ENCODE assay signal across 26 mouse cellular contexts in the genomic region with DNA sequence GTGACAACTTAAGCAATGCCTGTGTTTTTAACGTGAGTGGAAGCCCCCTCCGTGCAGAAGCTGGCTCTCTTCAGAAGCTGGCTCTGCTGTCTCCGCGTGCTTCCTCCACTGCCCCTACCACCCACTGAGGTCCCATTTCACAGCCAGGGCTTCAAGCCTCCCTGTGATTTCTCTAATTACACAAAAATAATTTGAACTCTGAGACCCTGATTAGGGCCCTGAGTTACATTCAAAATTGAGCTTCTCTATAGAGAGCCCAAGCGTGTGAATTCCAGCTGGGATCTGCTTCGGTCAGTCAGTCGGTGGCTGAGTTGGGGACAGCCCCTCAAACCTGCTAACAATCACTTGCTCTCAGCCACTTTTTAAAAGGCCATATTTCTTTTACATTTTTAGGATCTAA. TPM values are rescaled to one million over a fixed set of nuclear protein-coding genes. Genes with fewer than 3 reads are reported as not detected.
DNase-seq lines count a peak whose midpoint lies in the region; ATAC-seq and TF ChIP-seq lines count a peak whose summit lies in the region.
"Had no signal": no experiment of that assay in that cellular context is flagged by ENCODE, and none has a peak within 500 bp of the region (broad histone marks: within the 10 kb centered on the region; RNA-seq: fewer than 3 reads in every experiment).

No protein-coding gene starts in this region.

- H3K4me1 ChIP-seq in midbrain, embryonic 10.5 days, result no peaks in the 10 kb centered on the region
- no peaks in the 10 kb centered on the region; the same call in 1 of the 2 replicates for H3K4me1 ChIP-seq in midbrain, postnatal 0 days (ENCODE audit: insufficient read depth, low read length)
- H3K4me1 ChIP-seq in limb, embryonic 11.5 days (ENCODE audit: control insufficient read depth, insufficient read depth, low read length), result peaks cover 10% of the 10 kb centered on the region; the same call in 1 of the 2 replicates
- H3K4me1 ChIP-seq: embryonic facial prominence, embryonic 12.5 days had no signal

- TF ChIP-seq CTCF in midbrain, postnatal 0 days (IDR thresholded peaks at IDR 0.05), result no peak

- H3K4me2 ChIP-seq in midbrain, postnatal 0 days (ENCODE audit: low read depth, low read length, poor library complexity, severe bottlenecking), result no peak overlapping the region
- H3K4me2 ChIP-seq in limb, embryonic 11.5 days (ENCODE audit: low read depth, severe bottlenecking), result 0 out of 2 replicates have a peak overlapping the region, but pooled peaks have one; percentile 16
- H3K4me2 ChIP-seq: embryonic facial prominence, embryonic 12.5 days; heart, embryonic 11.5 days; heart, embryonic 15.5 days; hindbrain, embryonic 14.5 days had no signal

- no peaks in the 10 kb centered on the region for H3K9me3 ChIP-seq in midbrain, embryonic 10.5 days (replicated peaks)
- no peaks in the 10 kb centered on the region for H3K9me3 ChIP-seq in midbrain, postnatal 0 days (ENCODE audit: low read length)
- H3K9me3 ChIP-seq in limb, embryonic 11.5 days (ENCODE audit: control insufficient read depth, low read length), result no peaks in the 10 kb centered on the region
- H3K9me3 ChIP-seq: embryonic facial prominence, embryonic 12.5 days; G1E; heart, embryonic 15.5 days had no signal

- 1% methylated on average over 7 of the region's 7 CpGs for WGBS in midbrain, embryonic 10.5 days
- WGBS in midbrain, postnatal 0 days, result 2% methylated on average over 7 of the region's 7 CpGs
- WGBS in limb, embryonic 11.5 days, result 2% methylated on average over 7 of the region's 7 CpGs

- no peak overlapping the region for H3K27ac ChIP-seq in midbrain, embryonic 10.5 days (replicated peaks)
- no peak overlapping the region for H3K27ac ChIP-seq in midbrain, postnatal 0 days (ENCODE audit: low read depth, low read length)
- H3K27ac ChIP-seq in limb, embryonic 11.5 days (replicated peaks; ENCODE audit: low read depth, low read length), result no peak overlapping the region
- H3K27ac ChIP-seq: embryonic facial prominence, embryonic 12.5 days; gastrocnemius, adult 2 months; heart, embryonic 15.5 days; hindbrain, embryonic 14.5 days had no signal

- DNase-seq in embryo, embryonic 10.5 days (ENCODE audit: low spot score), result peak; percentile 45
- no peak for DNase-seq in embryo, embryonic 10 days (ENCODE audit: low spot score)
- DNase-seq in midbrain, embryonic 10.5 days (ENCODE audit: low spot score), result peak; percentile 28
- DNase-seq in midbrain, postnatal 0 days (ENCODE audit: low spot score), result no peak
- peak; percentile 56 for DNase-seq in limb, embryonic 11.5 days (ENCODE audit: low spot score)
- DNase-seq in gastrocnemius, postnatal 14 days, result no peak
- DNase-seq: adrenal gland, postnatal 10 days; B cell, adult 2 months; cerebellum, adult 11 months; cerebellum, adult 8-10 months; cerebellum, postnatal 14 days; gastrocnemius, adult 2 months; gastrocnemius, postnatal 36 days; heart, postnatal 14 days had no signal

- H3K4me3 ChIP-seq in midbrain, embryonic 10.5 days, result no peak overlapping the region
- H3K4me3 ChIP-seq in midbrain, postnatal 0 days (ENCODE audit: low read depth, low read length), result no peak overlapping the region
- H3K4me3 ChIP-seq in limb, embryonic 11.5 days (ENCODE audit: low read depth, low read length), result no peak overlapping the region
- H3K4me3 ChIP-seq: embryonic facial prominence, embryonic 12.5 days; gastrocnemius, adult 2 months; heart, embryonic 15.5 days had no signal

- peaks cover 100% of the 10 kb centered on the region for H3K27me3 ChIP-seq in midbrain, embryonic 10.5 days (ENCODE audit: low read depth, poor library complexity, severe bottlenecking)
- peaks cover 95% of the 10 kb centered on the region for H3K27me3 ChIP-seq in midbrain, postnatal 0 days (ENCODE audit: insufficient read depth, low read length)
- H3K27me3 ChIP-seq in limb, embryonic 11.5 days (ENCODE audit: control insufficient read depth, insufficient read depth, low read length), result peaks cover 65% of the 10 kb centered on the region

- no peaks in the 10 kb centered on the region for H3K36me3 ChIP-seq in midbrain, embryonic 10.5 days
- H3K36me3 ChIP-seq in midbrain, postnatal 0 days (ENCODE audit: insufficient read depth, low read length), result no peaks in the 10 kb centered on the region
- no peaks in the 10 kb centered on the region for H3K36me3 ChIP-seq in limb, embryonic 11.5 days (ENCODE audit: control insufficient read depth, insufficient read depth, low read length)
- H3K36me3 ChIP-seq: embryonic facial prominence, embryonic 12.5 days; G1E; heart, embryonic 15.5 days had no signal

- ATAC-seq in midbrain, postnatal 0 days (ENCODE audit: low FRiP score), result no peak
- no peak for ATAC-seq in limb, embryonic 11.5 days (ENCODE audit: insufficient number of reproducible peaks, low FRiP score, low TSS enrichment, low read depth)
- no peak for ATAC-seq in erythroid progenitor cell, adult 5-6 weeks (replicated peaks; ENCODE audit: low FRiP score, poor library complexity, severe bottlenecking)
- ATAC-seq: CD4-positive, CD25-positive, alpha-beta regulatory T cell, adult 4 months; forebrain, embryonic 14.5 days had no signal

- intact Hi-C loops in gastrocnemius, postnatal 14 days (cut with DNase I; ENCODE audit: low total_unique reads), result loop anchor here (2.0 kb wide), 1 partner anchor 306 kb away; no protein-coding TSS in a partner anchor

- no peak overlapping the region for H3K9ac ChIP-seq in midbrain, postnatal 0 days (replicated peaks; ENCODE audit: low read length, poor library complexity, severe bottlenecking)
- H3K9ac ChIP-seq in limb, embryonic 11.5 days (ENCODE audit: low read length), result no peak overlapping the region; the same call in 1 of the 2 replicates
- H3K9ac ChIP-seq: embryonic facial prominence, embryonic 12.5 days; heart, embryonic 15.5 days; hindbrain, embryonic 14.5 days had no signal

RNA-seq across cellular contexts. Expression of a gene that starts 7.7 kb away (rescaled TPM):
- polyA plus RNA-seq in midbrain, embryonic 10.5 days (2016; fragmentation: Nextera tagmentation; extraction: Ambion mirVana), result not detected in 2 replicates
- total RNA-seq in midbrain, postnatal 0 days (2014; rRNA removed), result not detected in 2 replicates
- polyA plus RNA-seq in midbrain, postnatal 0 days (2015; fragmentation: Nextera tagmentation; extraction: Ambion mirVana), result not detected in 2 replicates
- polyA plus RNA-seq in limb, embryonic 11.5 days (2014; fragmentation: Nextera tagmentation; extraction: Ambion mirVana), result 25.1 and 29.7 TPM in 2 replicates
- total RNA-seq in gastrocnemius, postnatal 14 days (2021), result 1 to 10 TPM in 1 of 2 experiments, under 1 TPM in 1; 0.24 to 1.7 TPM
- not detected in 2 replicates for total RNA-seq in erythroid progenitor cell, adult 5-6 weeks (2015; ENCODE audit: low replicate concordance)
- not detected in 2 replicates for total RNA-seq in erythroid progenitor cell, adult 5-6 weeks (2017; ENCODE audit: low replicate concordance)
- total RNA-seq: adrenal gland, postnatal 10 days; adrenal gland, postnatal 4 days; common myeloid progenitor, adult 5-6 weeks; G1E; heart, postnatal 14 days; hematopoietic stem cell, adult 5-6 weeks had no signal
- polyA plus RNA-seq: brain, embryonic 14.5 days; CD4-positive, CD25-positive, alpha-beta regulatory T cell, adult 4 months; embryonic facial prominence, embryonic 12.5 days; forebrain, embryonic 14.5 days; G1E; heart, embryonic 11.5 days; heart, embryonic 15.5 days; hindbrain, embryonic 14.5 days had no signal

RNA-seq across cellular contexts. Expression of a gene that starts 22.7 kb away (rescaled TPM):
- polyA plus RNA-seq in midbrain, embryonic 10.5 days (2016; fragmentation: Nextera tagmentation; extraction: Ambion mirVana), result not detected in 2 replicates
- not detected in 2 replicates for total RNA-seq in midbrain, postnatal 0 days (2014; rRNA removed)
- polyA plus RNA-seq in midbrain, postnatal 0 days (2015; fragmentation: Nextera tagmentation; extraction: Ambion mirVana), result not detected in 2 replicates
- polyA plus RNA-seq in limb, embryonic 11.5 days (2014; fragmentation: Nextera tagmentation; extraction: Ambion mirVana), result 66.3 and 78.0 TPM in 2 replicates
- total RNA-seq in gastrocnemius, postnatal 14 days (2021), result 1 to 10 TPM; 1.5 to 4.0 TPM
- not detected in 2 replicates for total RNA-seq in erythroid progenitor cell, adult 5-6 weeks (2015; ENCODE audit: low replicate concordance)
- not detected in 2 replicates for total RNA-seq in erythroid progenitor cell, adult 5-6 weeks (2017; ENCODE audit: low replicate concordance)
- total RNA-seq: adrenal gland, postnatal 10 days; common myeloid progenitor, adult 5-6 weeks; G1E; heart, postnatal 14 days; hematopoietic stem cell, adult 5-6 weeks had no signal
- polyA plus RNA-seq: brain, embryonic 14.5 days; CD4-positive, CD25-positive, alpha-beta regulatory T cell, adult 4 months; forebrain, embryonic 14.5 days; G1E; heart, embryonic 11.5 days; heart, embryonic 15.5 days; hindbrain, embryonic 14.5 days had no signal

RNA-seq across cellular contexts. Expression of a gene that starts 27.7 kb away (rescaled TPM):
- polyA plus RNA-seq in midbrain, embryonic 10.5 days (2016; fragmentation: Nextera tagmentation; extraction: Ambion mirVana), result 0.06 TPM in 1 of 2 replicates, not detected in the other
- total RNA-seq in midbrain, postnatal 0 days (2014; rRNA removed), result not detected in 2 replicates
- not detected in 2 replicates for polyA plus RNA-seq in midbrain, postnatal 0 days (2015; fragmentation: Nextera tagmentation; extraction: Ambion mirVana)
- 274 and 278 TPM in 2 replicates for polyA plus RNA-seq in limb, embryonic 11.5 days (2014; fragmentation: Nextera tagmentation; extraction: Ambion mirVana)
- total RNA-seq in gastrocnemius, postnatal 14 days (2021), result 10 to 100 TPM; 16.3 to 22.7 TPM
- not detected in 2 replicates for total RNA-seq in erythroid progenitor cell, adult 5-6 weeks (2015; ENCODE audit: low replicate concordance)
- total RNA-seq in erythroid progenitor cell, adult 5-6 weeks (2017; ENCODE audit: low replicate concordance), result 0.15 TPM in 1 of 2 replicates, not detected in the other
- total RNA-seq: heart, postnatal 14 days had no signal
- polyA plus RNA-seq: CD4-positive, CD25-positive, alpha-beta regulatory T cell, adult 4 months; forebrain, embryonic 14.5 days; G1E had no signal

RNA-seq across cellular contexts. Expression of a gene that starts 37.5 kb away (rescaled TPM):
- not detected in 2 replicates for polyA plus RNA-seq in midbrain, embryonic 10.5 days (2016; fragmentation: Nextera tagmentation; extraction: Ambion mirVana)
- not detected in 2 replicates for total RNA-seq in midbrain, postnatal 0 days (2014; rRNA removed)
- polyA plus RNA-seq in midbrain, postnatal 0 days (2015; fragmentation: Nextera tagmentation; extraction: Ambion mirVana), result not detected in 2 replicates
- polyA plus RNA-seq in limb, embryonic 11.5 days (2014; fragmentation: Nextera tagmentation; extraction: Ambion mirVana), result 86.7 and 90.5 TPM in 2 replicates
- total RNA-seq in gastrocnemius, postnatal 14 days (2021), result 1 to 10 TPM; 7.8 to 8.3 TPM
- total RNA-seq in erythroid progenitor cell, adult 5-6 weeks (2015; ENCODE audit: low replicate concordance), result 0.36 and 0.84 TPM in 2 replicates
- 4.5 TPM in 1 of 2 replicates, not detected in the other for total RNA-seq in erythroid progenitor cell, adult 5-6 weeks (2017; ENCODE audit: low replicate concordance)
- total RNA-seq: heart, postnatal 14 days had no signal
- polyA plus RNA-seq: brain, embryonic 14.5 days; embryonic facial prominence, embryonic 12.5 days; forebrain, embryonic 14.5 days; G1E had no signal

RNA-seq across cellular contexts. Expression of a gene that starts 45.0 kb away (rescaled TPM):
- polyA plus RNA-seq in midbrain, embryonic 10.5 days (2016; fragmentation: Nextera tagmentation; extraction: Ambion mirVana), result 0.15 and 0.29 TPM in 2 replicates
- total RNA-seq in midbrain, postnatal 0 days (2014; rRNA removed), result 1.0 and 2.2 TPM in 2 replicates
- polyA plus RNA-seq in midbrain, postnatal 0 days (2015; fragmentation: Nextera tagmentation; extraction: Ambion mirVana), result 0.85 and 1.0 TPM in 2 replicates
- polyA plus RNA-seq in limb, embryonic 11.5 days (2014; fragmentation: Nextera tagmentation; extraction: Ambion mirVana), result 3.8 and 5.1 TPM in 2 replicates
- not detected for total RNA-seq in gastrocnemius, postnatal 14 days (2021)
- total RNA-seq in erythroid progenitor cell, adult 5-6 weeks (2015; ENCODE audit: low replicate concordance), result not detected in 2 replicates
- not detected in 2 replicates for total RNA-seq in erythroid progenitor cell, adult 5-6 weeks (2017; ENCODE audit: low replicate concordance)
- total RNA-seq: adrenal gland, postnatal 10 days; adrenal gland, postnatal 4 days; common myeloid progenitor, adult 5-6 weeks; G1E; gastrocnemius, adult 2 months; gastrocnemius, postnatal 36 days; heart, postnatal 14 days; hematopoietic stem cell, adult 5-6 weeks had no signal
- polyA plus RNA-seq: CD4-positive, CD25-positive, alpha-beta regulatory T cell, adult 4 months; forebrain, embryonic 14.5 days; G1E; heart, embryonic 11.5 days; heart, embryonic 15.5 days had no signal

Comparison
In these comparisons a context has a peak if more than half of its experiments do, and no peak if none do; other contexts are left out.
1. DNase-seq: peak in embryo, embryonic 10.5 days (single experiment), midbrain, embryonic 10.5 days (single experiment) and limb, embryonic 11.5 days (single experiment); none in embryo, embryonic 10 days (single experiment), midbrain, postnatal 0 days (single experiment) and gastrocnemius, postnatal 14 days (single experiment).
2. RNA of a gene that starts 27.7 kb away (total RNA-seq): 16.3 to 22.7 TPM in gastrocnemius, postnatal 14 days; 0.15 TPM in erythroid progenitor cell, adult 5-6 weeks and not detected in midbrain, postnatal 0 days; every median in the first group is over 10 times any median in the second.